Mouse (Mus musculus): ENCODE measurements around the gene Gm2174.

The Gm2174 gene

GRCm38 (mm10) chrX:56497241-56497640, 49.5 kb downstream of the Gm2174 start:
- DNase-seq (ENCODE audit: low spot score in 2 of 2): no peak

Data from thymus, postnatal 10 days (tissue).